Mouse (Mus musculus): Measurements from ENCODE around the gene Crtc2.

- no peak for TF ChIP-seq CTCF (IDR thresholded peaks at IDR 0.05; ENCODE audit: low read depth)
- no peak for TF ChIP-seq EP300 (optimal IDR thresholded peaks at IDR 0.05)
These were observed 15.0 kb downstream of the Crtc2 start for GRCm38 (mm10) chr3:90268971-90269370.
